Mouse (Mus musculus): Measurements from ENCODE around the gene Gss. TPM values are rescaled to one million over a fixed set of nuclear protein-coding genes. Genes with fewer than 3 reads are reported as not detected.
"Not testable (repeated sequence)": the region's sequence is repeated elsewhere in the genome, so short reads cannot be mapped to it uniquely, and the experiment has no call there.

Gss gene
- polyA plus RNA-seq, 1 experiment from 2014 or later, result 17.0 TPM

- Histone ChIP-seq H3K9me3 (replicated peaks; ENCODE audit: control insufficient read depth, low read length) (no peaks in the 10 kb centered on the region), H3K36me3 (ENCODE audit: control insufficient read depth, insufficient read depth, low read length) (no peaks in the 10 kb centered on the region), H3K9ac (ENCODE audit: low read length) (no peak within 1 kb of the TSS), H3K27me3 (replicated peaks; ENCODE audit: control insufficient read depth, insufficient read depth, low read length) (no peaks in the 10 kb centered on the region), H3K4me3 (ENCODE audit: low read depth, low read length) (no peak within 1 kb of the TSS), H3K27ac (ENCODE audit: low read depth, low read length) (no peak within 1 kb of the TSS), H3K4me2 (ENCODE audit: low read length) (no peak within 1 kb of the TSS), H3K4me1 (ENCODE audit: control insufficient read depth, insufficient read depth, low read length) (peaks cover 5% of the 10 kb centered on the region; the same call in 1 of the 2 replicates)
- no peak for ATAC-seq
- WGBS, result 43% methylated on average over 4 of the region's 4 CpGs
- DNase-seq (ENCODE audit: low spot score), result no peak
These were observed 18.4 kb upstream of the Gss start, which contains the start of gene Myh7b for GRCm38 (mm10) chr2:155610978-155611377. Gene Myh7b, plus strand, starts transcription at chr2:155611212.

- Histone ChIP-seq H3K9me3 (replicated peaks; ENCODE audit: control insufficient read depth, low read length) (no peaks in the 10 kb centered on the region), H3K4me3 (ENCODE audit: low read depth, low read length) (no peak overlapping the region), H3K9ac (ENCODE audit: low read length) (no peak overlapping the region), H3K27ac (ENCODE audit: low read depth, low read length) (no peak overlapping the region), H3K36me3 (ENCODE audit: control insufficient read depth, insufficient read depth, low read length) (no peaks in the 10 kb centered on the region), H3K4me2 (ENCODE audit: low read length) (no peak overlapping the region), H3K27me3 (replicated peaks; ENCODE audit: control insufficient read depth, insufficient read depth, low read length) (no peaks in the 10 kb centered on the region), H3K4me1 (ENCODE audit: control insufficient read depth, insufficient read depth, low read length) (no peaks in the 10 kb centered on the region)
- whole genome bisulfite sequencing, result 85% methylated on average over 4 of the region's 4 CpGs
- ATAC-seq (no peak), DNase-seq (ENCODE audit: low spot score) (no peak)
These were observed 13.8 kb upstream of the Gss start for GRCm38 (mm10) chr2:155606360-155606759.

- not testable (repeated sequence) for ATAC-seq; H3K4me1 ChIP-seq (ENCODE audit: control insufficient read depth, insufficient read depth, low read length)
- 84% methylated on average over 4 of the region's 4 CpGs for WGBS
These were observed 12.6 kb upstream of the Gss start for GRCm38 (mm10) chr2:155605236-155605589.

GRCm38 (mm10) chr2:155604560-155605235 lies 12.1 kb upstream of the Gss start:
- H3K36me3 ChIP-seq (ENCODE audit: control insufficient read depth, insufficient read depth, low read length), result no peaks in the 10 kb centered on the region
- no peak overlapping the region for H3K27ac ChIP-seq (ENCODE audit: low read depth, low read length)
- no peaks in the 10 kb centered on the region for H3K27me3 ChIP-seq (replicated peaks; ENCODE audit: control insufficient read depth, insufficient read depth, low read length)
- no peak for ATAC-seq
- no peaks in the 10 kb centered on the region for H3K9me3 ChIP-seq (replicated peaks; ENCODE audit: control insufficient read depth, low read length)
- WGBS, result 52% methylated on average over 10 of the region's 10 CpGs
- no peaks in the 10 kb centered on the region for H3K4me1 ChIP-seq (ENCODE audit: control insufficient read depth, insufficient read depth, low read length)
- H3K4me2 ChIP-seq (ENCODE audit: low read length), result no peak overlapping the region
- no peak overlapping the region for H3K4me3 ChIP-seq (ENCODE audit: low read depth, low read length)
- H3K9ac ChIP-seq (ENCODE audit: low read length), result no peak overlapping the region
- no peak for DNase-seq (ENCODE audit: low spot score)

More at GRCm38 (mm10) chr2:155605236-155605589, 12.6 kb upstream of the Gss start:
- not testable (repeated sequence) for H3K9me3 ChIP-seq (replicated peaks; ENCODE audit: control insufficient read depth, low read length); H3K27ac ChIP-seq (ENCODE audit: low read depth, low read length); H3K36me3 ChIP-seq (ENCODE audit: control insufficient read depth, insufficient read depth, low read length); H3K4me3 ChIP-seq (ENCODE audit: low read depth, low read length); H3K4me2 ChIP-seq (ENCODE audit: low read length); H3K27me3 ChIP-seq (replicated peaks; ENCODE audit: control insufficient read depth, insufficient read depth, low read length); H3K9ac ChIP-seq (ENCODE audit: low read length); DNase-seq (ENCODE audit: low spot score)

GRCm38 (mm10) chr2:155603707-155604106 lies 11.1 kb upstream of the Gss start:
- WGBS, result 61% methylated on average over 3 of the region's 3 CpGs
- Histone ChIP-seq H3K4me1 (ENCODE audit: control insufficient read depth, insufficient read depth, low read length) (no peaks in the 10 kb centered on the region), H3K27ac (ENCODE audit: low read depth, low read length) (no peak overlapping the region), H3K36me3 (ENCODE audit: control insufficient read depth, insufficient read depth, low read length) (no peaks in the 10 kb centered on the region), H3K4me3 (ENCODE audit: low read depth, low read length) (no peak overlapping the region), H3K9me3 (replicated peaks; ENCODE audit: control insufficient read depth, low read length) (no peaks in the 10 kb centered on the region), H3K9ac (ENCODE audit: low read length) (no peak overlapping the region), H3K27me3 (replicated peaks; ENCODE audit: control insufficient read depth, insufficient read depth, low read length) (no peaks in the 10 kb centered on the region), H3K4me2 (ENCODE audit: low read length) (no peak overlapping the region)
- no peak for ATAC-seq
- DNase-seq (ENCODE audit: low spot score), result no peak

GRCm38 (mm10) chr2:155595516-155595915 lies 2.9 kb upstream of the Gss start:
- Histone ChIP-seq H3K4me3 (ENCODE audit: low read depth, low read length) (no peak overlapping the region), H3K4me1 (ENCODE audit: control insufficient read depth, insufficient read depth, low read length) (peaks cover 3% of the 10 kb centered on the region; the same call in 1 of the 2 replicates), H3K36me3 (ENCODE audit: control insufficient read depth, insufficient read depth, low read length) (no peaks in the 10 kb centered on the region), H3K9me3 (replicated peaks; ENCODE audit: control insufficient read depth, low read length) (no peaks in the 10 kb centered on the region), H3K27me3 (replicated peaks; ENCODE audit: control insufficient read depth, insufficient read depth, low read length) (no peaks in the 10 kb centered on the region), H3K4me2 (ENCODE audit: low read length) (no peak overlapping the region), H3K27ac (ENCODE audit: low read depth, low read length) (no peak overlapping the region), H3K9ac (ENCODE audit: low read length) (no peak overlapping the region)
- WGBS, result 80% methylated on average over 6 of the region's 6 CpGs
- no peak for DNase-seq (ENCODE audit: low spot score)
- ATAC-seq, result no peak

- Histone ChIP-seq H3K9ac (ENCODE audit: low read length) (peak overlapping the region; percentile 74), H3K27ac (ENCODE audit: low read depth, low read length) (0 out of 2 replicates have a peak overlapping the region, but pooled peaks have one; percentile 27), H3K4me1 (ENCODE audit: control insufficient read depth, insufficient read depth, low read length) (peaks cover 3% of the 10 kb centered on the region; the same call in 1 of the 2 replicates), H3K9me3 (replicated peaks; ENCODE audit: control insufficient read depth, low read length) (no peaks in the 10 kb centered on the region), H3K27me3 (replicated peaks; ENCODE audit: control insufficient read depth, insufficient read depth, low read length) (no peaks in the 10 kb centered on the region), H3K36me3 (ENCODE audit: control insufficient read depth, insufficient read depth, low read length) (no peaks in the 10 kb centered on the region), H3K4me2 (ENCODE audit: low read length) (peak overlapping the region; percentile 80), H3K4me3 (ENCODE audit: low read depth, low read length) (peak overlapping the region; percentile 54)
- under 1% methylated on average over 9 of the region's 9 CpGs for WGBS
- DNase-seq (ENCODE audit: low spot score) (no peak), ATAC-seq (no peak)
These were observed 259 bp upstream of the Gss start for GRCm38 (mm10) chr2:155592854-155593283.

GRCm38 (mm10) chr2:155591676-155592075 lies 934 bp downstream of the Gss start:
- H3K9ac ChIP-seq (ENCODE audit: low read length), result peak overlapping the region; percentile 74
- H3K9me3 ChIP-seq (replicated peaks; ENCODE audit: control insufficient read depth, low read length), result no peaks in the 10 kb centered on the region
- H3K4me2 ChIP-seq (ENCODE audit: low read length), result peak overlapping the region; percentile 80
- 0 out of 2 replicates have a peak overlapping the region, but pooled peaks have one; percentile 58 for H3K27ac ChIP-seq (ENCODE audit: low read depth, low read length)
- no peaks in the 10 kb centered on the region for H3K27me3 ChIP-seq (replicated peaks; ENCODE audit: control insufficient read depth, insufficient read depth, low read length)
- DNase-seq (ENCODE audit: low spot score), result peak; percentile 6
- H3K4me1 ChIP-seq (ENCODE audit: control insufficient read depth, insufficient read depth, low read length), result peaks cover 3% of the 10 kb centered on the region; the same call in 1 of the 2 replicates
- no peaks in the 10 kb centered on the region for H3K36me3 ChIP-seq (ENCODE audit: control insufficient read depth, insufficient read depth, low read length)
- WGBS, result 4% methylated on average over 6 of the region's 6 CpGs
- H3K4me3 ChIP-seq (ENCODE audit: low read depth, low read length), result peak overlapping the region; percentile 54
- ATAC-seq, result no peak

- H3K9me3 ChIP-seq (replicated peaks; ENCODE audit: control insufficient read depth, low read length), result no peaks in the 10 kb centered on the region
- peak overlapping the region; percentile 74; the same call in 1 of the 2 replicates for H3K9ac ChIP-seq (ENCODE audit: low read length)
- no peaks in the 10 kb centered on the region for H3K36me3 ChIP-seq (ENCODE audit: control insufficient read depth, insufficient read depth, low read length)
- no peak overlapping the region for H3K4me2 ChIP-seq (ENCODE audit: low read length)
- H3K27ac ChIP-seq (ENCODE audit: low read depth, low read length), result no peak overlapping the region
- ATAC-seq, result no peak
- H3K4me1 ChIP-seq (ENCODE audit: control insufficient read depth, insufficient read depth, low read length), result peaks cover 3% of the 10 kb centered on the region; the same call in 1 of the 2 replicates
- DNase-seq (ENCODE audit: low spot score), result no peak
- H3K27me3 ChIP-seq (replicated peaks; ENCODE audit: control insufficient read depth, insufficient read depth, low read length), result no peaks in the 10 kb centered on the region
- whole genome bisulfite sequencing, result 85% methylated on average over 2 of the region's 2 CpGs
- no peak overlapping the region for H3K4me3 ChIP-seq (ENCODE audit: low read depth, low read length)
These were observed 1.7 kb downstream of the Gss start for GRCm38 (mm10) chr2:155590876-155591275.
